In the genomic region with DNA sequence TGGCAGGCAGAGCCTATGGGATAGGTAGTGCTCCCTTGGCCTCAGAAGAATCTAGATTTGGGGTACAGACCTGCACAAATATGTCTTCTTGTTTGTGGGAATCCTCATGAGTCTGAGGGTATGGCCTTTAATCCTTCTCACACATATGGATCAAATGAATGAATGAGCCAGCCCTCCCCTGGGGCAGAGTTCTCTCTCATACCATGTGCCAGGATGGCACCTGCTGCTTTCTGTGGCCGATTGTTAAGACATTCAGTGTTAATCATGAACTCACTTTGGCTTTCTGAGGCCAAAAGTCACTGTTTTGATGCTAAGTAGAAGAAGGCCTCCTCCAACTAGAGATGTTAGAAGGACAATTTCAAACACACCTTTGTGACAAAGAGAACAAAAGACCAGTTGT, we compare ENCODE assay signal across 22 mouse cellular contexts.
"Had no signal": no experiment of that assay in that cellular context is flagged by ENCODE, and none has a peak within 500 bp of the region (broad histone marks: within the 10 kb centered on the region; RNA-seq: fewer than 3 reads in every experiment).

No protein-coding gene starts in this region.

- H3K27me3 ChIP-seq: limb, embryonic 12.5 days; limb, embryonic 15.5 days; midbrain, embryonic 13.5 days; neural tube, embryonic 13.5 days; stomach, embryonic 15.5 days had no signal

- H3K4me3 ChIP-seq: layer of hippocampus, adult 2 months; limb, embryonic 12.5 days; limb, embryonic 15.5 days; megakaryocyte, embryonic 14.5 days; midbrain, embryonic 10.5 days; midbrain, embryonic 13.5 days; myocyte; neural tube, embryonic 13.5 days; stomach, embryonic 15.5 days had no signal

- DNase-seq: layer of hippocampus, adult 9-11 months; liver, postnatal 0 days; lung, embryonic 14.5 days; retina, postnatal 1 day; right cerebral cortex, postnatal 25 days; spleen, adult 18-20 months; thymus, adult 18-20 months; thymus, postnatal 36 days had no signal

- H3K9me3 ChIP-seq: limb, embryonic 12.5 days; limb, embryonic 15.5 days; midbrain, embryonic 10.5 days; midbrain, embryonic 13.5 days; neural tube, embryonic 13.5 days; stomach, embryonic 15.5 days had no signal

- H3K27ac ChIP-seq: layer of hippocampus, adult 2 months; limb, embryonic 12.5 days; limb, embryonic 15.5 days; liver, embryonic 14.5 days; midbrain, embryonic 10.5 days; midbrain, embryonic 13.5 days; neural tube, embryonic 13.5 days; stomach, embryonic 15.5 days had no signal

- H3K4me1 ChIP-seq: limb, embryonic 12.5 days; limb, embryonic 15.5 days; midbrain, embryonic 10.5 days; midbrain, embryonic 13.5 days; neural tube, embryonic 13.5 days; stomach, embryonic 15.5 days had no signal

- H3K36me3 ChIP-seq: limb, embryonic 12.5 days; limb, embryonic 15.5 days; midbrain, embryonic 10.5 days; midbrain, embryonic 13.5 days; neural tube, embryonic 13.5 days; stomach, embryonic 15.5 days had no signal

- H3K9ac ChIP-seq: limb, embryonic 12.5 days; limb, embryonic 15.5 days; liver, embryonic 14.5 days; liver, postnatal 0 days; lung, embryonic 14.5 days; midbrain, embryonic 13.5 days; neural tube, embryonic 13.5 days; stomach, embryonic 15.5 days had no signal

- H3K4me2 ChIP-seq: limb, embryonic 12.5 days; limb, embryonic 15.5 days; liver, embryonic 11.5 days; lung, embryonic 14.5 days; midbrain, embryonic 13.5 days; neural tube, embryonic 13.5 days; stomach, embryonic 15.5 days had no signal

- ATAC-seq: intestine, postnatal 0 days; liver, postnatal 0 days; lung, postnatal 0 days; midbrain, embryonic 13.5 days; midbrain, embryonic 16.5 days had no signal
